Comparison of ENCODE assay signal across 16 mouse cellular contexts in the genomic region with DNA sequence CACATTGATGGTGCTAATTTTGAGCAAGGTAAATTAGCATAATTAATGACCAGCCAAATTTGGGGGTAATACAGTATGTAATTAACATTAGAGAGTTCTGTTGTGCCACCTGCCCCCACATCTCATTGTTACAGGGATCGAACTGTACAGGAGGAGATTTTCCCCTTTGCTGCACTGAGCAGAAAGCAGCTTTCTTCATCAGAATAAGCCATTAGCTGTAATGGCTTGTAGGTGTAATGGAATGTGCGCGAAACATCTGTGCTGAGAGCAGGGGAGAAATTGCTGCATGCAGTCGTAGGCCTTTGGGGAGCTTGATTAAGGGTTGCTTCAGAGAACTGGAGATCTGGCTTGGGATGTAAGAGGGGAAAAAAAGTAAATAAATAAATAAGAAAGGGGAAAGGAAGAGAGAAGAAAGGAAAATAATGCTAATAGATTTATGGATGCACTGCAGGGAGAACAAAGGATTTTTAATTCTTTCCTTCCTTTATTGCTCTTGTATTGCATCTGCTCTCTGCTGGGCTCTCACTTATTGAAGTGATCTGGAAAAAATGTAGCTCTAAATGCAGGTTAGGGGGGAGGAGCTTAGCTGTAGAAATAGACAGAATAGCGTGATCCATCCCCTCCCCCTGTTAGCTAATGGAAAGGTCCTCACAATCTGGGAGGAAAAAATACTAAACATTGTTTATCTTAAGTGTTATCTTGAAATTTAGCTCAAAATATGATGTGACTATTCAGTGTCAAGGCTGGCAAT.
DNase-seq lines count a peak whose midpoint lies in the region; ATAC-seq and TF ChIP-seq lines count a peak whose summit lies in the region.
"Had no signal": no experiment of that assay in that cellular context is flagged by ENCODE, and none has a peak within 500 bp of the region (broad histone marks: within the 10 kb centered on the region; RNA-seq: fewer than 3 reads in every experiment).

No protein-coding gene starts in this region.

- H3K9me3 ChIP-seq in forebrain, embryonic 12.5 days = no peaks in the 10 kb centered on the region
- H3K9me3 ChIP-seq in hindbrain, embryonic 16.5 days (ENCODE audit: control insufficient read depth, low read length) = no peaks in the 10 kb centered on the region
- no peaks in the 10 kb centered on the region for H3K9me3 ChIP-seq in midbrain, embryonic 16.5 days (replicated peaks; ENCODE audit: control insufficient read depth, low read length, poor library complexity, severe bottlenecking)
- H3K9me3 ChIP-seq: heart, embryonic 15.5 days; intestine, embryonic 15.5 days; liver, embryonic 13.5 days had no signal

- WGBS in forebrain, embryonic 12.5 days = 34% methylated on average over 5 of the region's 5 CpGs
- 39% methylated on average over 5 of the region's 5 CpGs for whole genome bisulfite sequencing in hindbrain, embryonic 16.5 days
- WGBS in midbrain, embryonic 16.5 days = 31% methylated on average over 5 of the region's 5 CpGs

- TF ChIP-seq POLR2A in brain, embryonic 14.5 days (IDR thresholded peaks at IDR 0.05; ENCODE audit: borderline replicate concordance, extremely low read depth, insufficient read depth, insufficient read length, poor library complexity, severe bottlenecking) = no peak

- H3K27ac ChIP-seq in forebrain, embryonic 12.5 days = peak overlapping the region; percentile 77
- peak overlapping the region; percentile 19; the same call in 1 of the 2 replicates for H3K27ac ChIP-seq in hindbrain, embryonic 16.5 days (ENCODE audit: low read depth, low read length)
- peak overlapping the region; percentile 74 for H3K27ac ChIP-seq in midbrain, embryonic 16.5 days (ENCODE audit: low read length)
- H3K27ac ChIP-seq: heart, embryonic 15.5 days; intestine, embryonic 15.5 days; left cerebral cortex, adult 2 months; liver, embryonic 13.5 days had no signal

- no peak overlapping the region for H3K9ac ChIP-seq in forebrain, embryonic 12.5 days
- no peak overlapping the region for H3K9ac ChIP-seq in hindbrain, embryonic 16.5 days (ENCODE audit: low read depth, low read length)
- H3K9ac ChIP-seq in midbrain, embryonic 16.5 days (ENCODE audit: low read depth, low read length) = no peak overlapping the region
- H3K9ac ChIP-seq: heart, embryonic 15.5 days; intestine, embryonic 15.5 days; liver, embryonic 13.5 days had no signal

- DNase-seq in brain, embryonic 14.5 days (ENCODE audit: low read depth) = peak; percentile 76
- DNase-seq in cerebellum, adult 9-11 months = no peak
- DNase-seq in cerebellum, postnatal 10 days = no peak
- DNase-seq: kidney, postnatal 36 days; liver, embryonic 13.5 days; lung, postnatal 36 days; thymus, adult 2 months had no signal

- no peak overlapping the region for H3K4me3 ChIP-seq in forebrain, embryonic 12.5 days (replicated peaks)
- H3K4me3 ChIP-seq in hindbrain, embryonic 16.5 days (ENCODE audit: low read length) = no peak overlapping the region
- no peak overlapping the region for H3K4me3 ChIP-seq in midbrain, embryonic 16.5 days (ENCODE audit: low read depth, low read length)
- H3K4me3 ChIP-seq: heart, embryonic 15.5 days; intestine, embryonic 15.5 days; left cerebral cortex, adult 2 months; liver, embryonic 13.5 days; myocyte had no signal

- H3K36me3 ChIP-seq in forebrain, embryonic 12.5 days (replicated peaks) = no peaks in the 10 kb centered on the region
- H3K36me3 ChIP-seq in hindbrain, embryonic 16.5 days (ENCODE audit: control insufficient read depth, insufficient read depth, low read length) = no peaks in the 10 kb centered on the region
- H3K36me3 ChIP-seq in midbrain, embryonic 16.5 days (ENCODE audit: control insufficient read depth, insufficient read depth, low read length) = no peaks in the 10 kb centered on the region
- H3K36me3 ChIP-seq: heart, embryonic 15.5 days; intestine, embryonic 15.5 days; liver, embryonic 13.5 days had no signal

- ATAC-seq in forebrain, embryonic 12.5 days (ENCODE audit: low FRiP score) = peak; percentile 57
- peak; percentile 75 for ATAC-seq in hindbrain, embryonic 16.5 days
- peak; percentile 49 for ATAC-seq in midbrain, embryonic 16.5 days
- ATAC-seq in CD4-positive, CD25-positive, alpha-beta regulatory T cell, adult 4 months = no peak
- ATAC-seq: intestine, embryonic 15.5 days; Patski had no signal

- peaks cover 22% of the 10 kb centered on the region for H3K4me1 ChIP-seq in forebrain, embryonic 12.5 days
- H3K4me1 ChIP-seq in hindbrain, embryonic 16.5 days (ENCODE audit: control insufficient read depth, insufficient read depth, low read depth, low read length) = peaks cover 12% of the 10 kb centered on the region
- peaks cover 27% of the 10 kb centered on the region for H3K4me1 ChIP-seq in midbrain, embryonic 16.5 days (ENCODE audit: control insufficient read depth, insufficient read depth, low read length)
- H3K4me1 ChIP-seq: heart, embryonic 15.5 days; intestine, embryonic 15.5 days; liver, embryonic 13.5 days had no signal

- TF ChIP-seq CTCF in brain, embryonic 14.5 days (IDR thresholded peaks at IDR 0.05; ENCODE audit: borderline replicate concordance, extremely low read depth, insufficient read depth, insufficient read length) = no peak

- no peaks in the 10 kb centered on the region for H3K27me3 ChIP-seq in forebrain, embryonic 12.5 days
- no peaks in the 10 kb centered on the region for H3K27me3 ChIP-seq in hindbrain, embryonic 16.5 days (replicated peaks; ENCODE audit: control insufficient read depth, insufficient read depth, low read length)
- H3K27me3 ChIP-seq in midbrain, embryonic 16.5 days (ENCODE audit: control insufficient read depth, insufficient read depth, low read depth, low read length) = no peaks in the 10 kb centered on the region
- H3K27me3 ChIP-seq: heart, embryonic 15.5 days; intestine, embryonic 15.5 days; liver, embryonic 13.5 days; Patski had no signal

- no peak overlapping the region for H3K4me2 ChIP-seq in forebrain, embryonic 12.5 days
- H3K4me2 ChIP-seq in hindbrain, embryonic 16.5 days (ENCODE audit: low read length) = no peak overlapping the region
- no peak overlapping the region for H3K4me2 ChIP-seq in midbrain, embryonic 16.5 days (ENCODE audit: low read length)
- H3K4me2 ChIP-seq: heart, embryonic 15.5 days; intestine, embryonic 15.5 days; liver, embryonic 13.5 days had no signal

Comparison
In these comparisons a context has a peak if more than half of its experiments do, and no peak if none do; other contexts are left out.
1. H3K27ac ChIP-seq: peak in every context shown above with its lines; median percentile 77 in forebrain, embryonic 12.5 days; 74 in midbrain, embryonic 16.5 days; 19 in hindbrain, embryonic 16.5 days.